Mouse (Mus musculus) hindbrain, postnatal 0 days (tissue): ENCODE data around the gene Nfia. TPM values are rescaled to one million over a fixed set of nuclear protein-coding genes. Genes with fewer than 3 reads are reported as not detected.

Experiments used
- ATAC-seq: fragments of 200-750 bp; cut with Nextera tagmentation; 2 replicates; pipeline ENCODE4 v1.8.0; 2017; ENCODE audit warnings: mild to moderate bottlenecking, moderate TSS enrichment, moderate library complexity
- DNase-seq: peaks from one replicate; pipeline ENCODE4 v3.0.0-alpha.2; 2015; ENCODE audit warnings: low spot score
- H3K27ac ChIP-seq: fragments of 300-500 bp; sonication (generic); 2 replicates; pipeline ENCODE4 v1.5.1; 2014; ENCODE audit warnings: mild to moderate bottlenecking
- H3K27me3 ChIP-seq: fragments of 300-500 bp; sonication (generic); 2 replicates; pipeline ENCODE4 v1.6.1; 2014; ENCODE audit warnings: low read length, mixed read lengths; ENCODE audit not compliant: insufficient read depth
- H3K36me3 ChIP-seq: fragments of 300-500 bp; sonication (generic); 2 replicates; pipeline ENCODE4 v1.6.1; 2014; ENCODE audit warnings: low read length, mixed read lengths; ENCODE audit not compliant: insufficient read depth
- H3K4me1 ChIP-seq: fragments of 300-500 bp; sonication (generic); 2 replicates; pipeline ENCODE4 v1.6.1; 2014; ENCODE audit warnings: antibody characterized with exemption, low read length, mixed read lengths; ENCODE audit not compliant: insufficient read depth
- H3K4me2 ChIP-seq: fragments of 300-500 bp; sonication (generic); 2 replicates; pipeline ENCODE4 v1.6.1; 2014; ENCODE audit warnings: low read depth, mild to moderate bottlenecking, low read length, moderate library complexity, mixed read lengths
- H3K4me3 ChIP-seq: fragments of 300-500 bp; sonication (generic); 2 replicates; pipeline ENCODE4 v1.5.1; 2014; ENCODE audit warnings: low read length
- H3K9ac ChIP-seq: fragments of 300-500 bp; sonication (generic); replicated peaks from 2 replicates; pipeline ENCODE4 v1.6.1; 2014; ENCODE audit warnings: mild to moderate bottlenecking, low read length, moderate library complexity, mixed read lengths
- H3K9me3 ChIP-seq: fragments of 300-500 bp; sonication (generic); 2 replicates; pipeline ENCODE4 v1.6.1; 2016; ENCODE audit warnings: low read length, mixed read lengths
- CTCF ChIP-seq: IDR thresholded peaks from 2 replicates; pipeline ENCODE4 v1.5.1; 2016; ENCODE audit warnings: antibody characterized with exemption, control low read depth, low read depth
- WGBS: fragments of 180-500 bp; shearing (Covaris S2); extraction: QIAGEN DNeasy Blood & Tissue Kit; methylation state at CpG from one replicate; pipeline ENCODE4 v1.1.7; 2014; 5-methylcytosine and 5-hydroxymethylcytosine counted together
- polyA plus RNA-seq: library from polyadenylated mRNA; unstranded; fragments of >200 nt; fragmentation: Nextera tagmentation; extraction: Ambion mirVana; gene quantifications from 2 replicates; pipeline ENCODE4 v1.2.1, GENCODE M21; 2015
- total RNA-seq: library from RNA; depleted of rRNA; stranded (reverse); fragments of >200 nt; gene quantifications from 2 replicates; pipeline ENCODE4 v1.2.3, GENCODE M21; 2014

Nfia gene
- total and polyA plus RNA-seq, 2 experiments from 2014 or later = 71.0 to 97.2 TPM

GRCm38 (mm10) chr4:97991880-97992279, 219.3 kb downstream of the Nfia start:
- DNase-seq = no peak
- H3K36me3 ChIP-seq = no peaks in the 10 kb centered on the region
- H3K4me2 ChIP-seq = no peak overlapping the region
- H3K4me3 ChIP-seq = no peak overlapping the region
- no peak for TF ChIP-seq CTCF
- no peak for ATAC-seq
- 29% methylated on average over 3 of the region's 3 CpGs for WGBS
- peaks cover 14% of the 10 kb centered on the region; the same call in 1 of the 2 replicates for H3K4me1 ChIP-seq
- H3K27ac ChIP-seq = no peak overlapping the region
- no peaks in the 10 kb centered on the region for H3K9me3 ChIP-seq
- no peaks in the 10 kb centered on the region for H3K27me3 ChIP-seq
- H3K9ac ChIP-seq = no peak overlapping the region

- peak overlapping the region; percentile 17; the same call in 1 of the 2 replicates for H3K27ac ChIP-seq
- ATAC-seq = no peak
- H3K9ac ChIP-seq = no peak overlapping the region
- no peak for DNase-seq
- no peaks in the 10 kb centered on the region for H3K36me3 ChIP-seq
- H3K4me3 ChIP-seq = no peak overlapping the region
- WGBS = 70% methylated on average over 8 of the region's 8 CpGs
- no peaks in the 10 kb centered on the region for H3K27me3 ChIP-seq
- no peak for TF ChIP-seq CTCF
- peaks cover 10% of the 10 kb centered on the region for H3K4me1 ChIP-seq
- no peaks in the 10 kb centered on the region for H3K9me3 ChIP-seq
- no peak overlapping the region for H3K4me2 ChIP-seq
Measured at GRCm38 (mm10) chr4:97995911-97996712, 223.6 kb downstream of the Nfia start.

GRCm38 (mm10) chr4:97997151-97997817, 224.8 kb downstream of the Nfia start:
- Histone ChIP-seq H3K4me3 (no peak overlapping the region), H3K4me1 (peaks cover 12% of the 10 kb centered on the region), H3K4me2 (no peak overlapping the region), H3K9me3 (no peaks in the 10 kb centered on the region), H3K27me3 (no peaks in the 10 kb centered on the region), H3K36me3 (no peaks in the 10 kb centered on the region), H3K27ac (peak overlapping the region; percentile 17), H3K9ac (no peak overlapping the region)
- 50% methylated on average over 11 of the region's 11 CpGs for WGBS
- DNase-seq (peak; percentile 74), ATAC-seq (peak; percentile 89)
- no peak for TF ChIP-seq CTCF

- Histone ChIP-seq H3K36me3 (no peaks in the 10 kb centered on the region), H3K27ac (peak overlapping the region; percentile 29; the same call in 1 of the 2 replicates), H3K4me1 (peaks cover 14% of the 10 kb centered on the region; the same call in 1 of the 2 replicates), H3K27me3 (no peaks in the 10 kb centered on the region), H3K9me3 (no peaks in the 10 kb centered on the region), H3K4me2 (no peak overlapping the region), H3K9ac (no peak overlapping the region), H3K4me3 (no peak overlapping the region)
- 43% methylated on average over 5 of the region's 5 CpGs for WGBS
- DNase-seq = no peak
- no peak for ATAC-seq
- TF ChIP-seq CTCF = no peak
Measured at GRCm38 (mm10) chr4:98002206-98002605, 229.7 kb downstream of the Nfia start.

GRCm38 (mm10) chr4:98003323-98004107, 231.0 kb downstream of the Nfia start:
- Histone ChIP-seq H3K9ac (no peak overlapping the region), H3K36me3 (no peaks in the 10 kb centered on the region), H3K27ac (peak overlapping the region; percentile 78), H3K27me3 (no peaks in the 10 kb centered on the region), H3K9me3 (no peaks in the 10 kb centered on the region), H3K4me3 (no peak overlapping the region), H3K4me1 (peaks cover 14% of the 10 kb centered on the region; the same call in 1 of the 2 replicates), H3K4me2 (0 out of 2 replicates have a peak overlapping the region, but pooled peaks have one; percentile 3)
- DNase-seq (peak; percentile 38), ATAC-seq (no peak)
- WGBS = 21% methylated on average over 12 of the region's 12 CpGs
- no peak for TF ChIP-seq CTCF

GRCm38 (mm10) chr4:98004108-98004625, 231.6 kb downstream of the Nfia start:
- ATAC-seq = peak; percentile 93
- 9% methylated on average over 11 of the region's 11 CpGs for WGBS
- Histone ChIP-seq H3K9me3 (no peaks in the 10 kb centered on the region), H3K27me3 (no peaks in the 10 kb centered on the region), H3K36me3 (no peaks in the 10 kb centered on the region), H3K4me3 (no peak overlapping the region), H3K4me1 (peaks cover 14% of the 10 kb centered on the region; the same call in 1 of the 2 replicates), H3K27ac (peak overlapping the region; percentile 78), H3K4me2 (no peak overlapping the region), H3K9ac (no peak overlapping the region)
- peak; percentile 80 for DNase-seq
- TF ChIP-seq CTCF = peak; percentile 71
